Mouse (Mus musculus) layer of hippocampus, adult 2 months (tissue): Measurements from ENCODE around the gene Ccnd3. TPM values are rescaled to one million over a fixed set of nuclear protein-coding genes. Genes with fewer than 3 reads are reported as not detected.

Experiments used
- DNase-seq, 2 experiments: peaks; one replicate each; pipeline ENCODE4 v3.0.0; 2022; ENCODE audit warnings: low spot score in 2 of 2
- H3K27ac ChIP-seq: fragments of 200-600 bp; 2 replicates; pipeline ENCODE4 v1.8.1; 2022
- H3K4me3 ChIP-seq: fragments of 200-600 bp; 2 replicates; pipeline ENCODE4 v1.8.1; 2022; ENCODE audit warnings: mild to moderate bottlenecking
- CTCF ChIP-seq: fragments of 200-600 bp; conservative IDR thresholded peaks from 2 replicates; pipeline ENCODE4 v1.8.1; 2022; ENCODE audit warnings: antibody characterized with exemption, mild to moderate bottlenecking, moderate library complexity
- long read RNA-seq, 2 experiments: library from polyadenylated mRNA; stranded (forward); transcript quantifications; one replicate each; pipeline ENCODE4 v2.0.0; 2021; ENCODE audit warnings: borderline mapping rate in 2 of 2
- total RNA-seq, 2 experiments: library from RNA; stranded (reverse); gene quantifications; 2 replicates each; pipeline ENCODE4 v1.2.3; 2021

Gene Ccnd3
- total RNA-seq: 10 to 100 TPM; 33.9 to 41.8 TPM
- long read RNA-seq, experiment 1, transcript Ccnd3-205 (5 exons, 1,977 nt): major isoform, 27 of 40 reads
- long read RNA-seq, experiment 1, partial matches to known transcripts: 2 of 40 reads
- long read RNA-seq, experiment 1, other reads (novel, unspliced or antisense): 4 of 40 reads
- long read RNA-seq, experiment 2, transcript Ccnd3-205 (5 exons, 1,977 nt): major isoform, 31 of 46 reads
- long read RNA-seq, experiment 2, partial matches to known transcripts: 2 of 46 reads
- long read RNA-seq, experiment 2, other reads (novel, unspliced or antisense): 6 of 46 reads

DNA sequence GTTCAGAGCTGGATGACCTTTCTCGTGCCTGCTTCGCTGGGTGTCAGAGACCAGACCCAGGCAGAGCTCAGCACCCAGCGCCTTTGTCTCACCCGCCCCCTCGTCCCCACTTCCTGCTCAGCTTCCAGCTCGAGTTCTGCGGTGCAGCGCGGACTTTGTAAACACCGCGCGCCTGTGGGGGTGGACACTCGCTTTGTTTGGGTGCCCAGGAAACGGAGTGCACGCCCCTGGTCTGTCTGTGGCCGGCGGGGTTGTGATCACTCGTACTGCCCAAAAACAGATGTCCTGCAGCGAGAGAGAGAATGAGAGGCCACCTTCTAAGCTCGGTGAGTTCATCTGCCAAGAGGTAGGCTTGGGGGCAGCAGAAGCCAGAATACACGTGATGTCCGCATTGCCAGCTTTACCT is at the start of gene Ccnd3:
Gene Ccnd3, plus strand, starts transcription at position 111 of the 406 bp plus-strand sequence.
- H3K4me3 ChIP-seq: peak within 1 kb of the TSS; percentile 51
- TF ChIP-seq CTCF: no peak
- peak within 1 kb of the TSS; percentile 86 for H3K27ac ChIP-seq
- DNase-seq: peak; percentile 36 to 52

DNA sequence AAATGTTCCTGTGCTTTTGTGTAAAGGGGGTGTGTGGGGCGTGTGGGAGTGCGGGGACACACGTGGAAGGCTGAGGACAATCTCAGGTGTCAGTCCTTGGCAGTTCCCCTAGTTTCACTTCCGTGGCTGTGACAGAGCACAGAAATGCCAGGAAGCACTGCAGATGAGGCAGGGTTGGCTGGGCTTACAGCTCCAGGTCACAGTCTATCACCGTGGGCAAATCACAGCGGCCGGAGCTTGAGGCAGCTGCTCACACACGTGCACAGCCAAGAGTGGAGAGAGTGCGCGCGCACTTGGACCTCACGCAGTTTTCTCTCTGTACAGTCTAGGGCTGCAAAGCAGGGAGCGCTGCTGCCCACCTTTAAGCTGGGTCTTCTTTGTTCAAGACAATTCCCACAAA is 46.5 kb upstream of the Ccnd3 start:
- Histone ChIP-seq H3K27ac (no peak overlapping the region), H3K4me3 (no peak overlapping the region)
- TF ChIP-seq CTCF: no peak
- DNase-seq: no peak

DNA sequence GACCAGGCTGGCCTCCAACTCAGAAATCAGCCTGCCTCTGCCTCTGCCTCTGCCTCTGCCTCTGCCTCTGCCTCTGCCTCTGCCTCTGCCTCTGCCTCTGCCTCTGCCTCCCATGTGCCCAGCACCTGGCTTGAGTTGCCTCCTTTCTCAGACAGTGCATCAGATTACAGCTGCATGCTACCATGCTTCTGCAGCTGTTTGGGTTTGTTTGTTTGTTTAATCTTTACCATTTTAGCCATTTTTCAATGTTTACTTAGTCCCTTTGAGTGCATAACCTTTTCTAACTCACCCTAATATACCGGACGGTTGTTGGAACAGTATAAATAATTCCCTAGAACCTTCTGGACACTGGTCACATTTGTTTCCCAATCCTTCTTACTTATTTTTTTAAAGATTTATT is 45.9 kb upstream of the Ccnd3 start:
- H3K27ac ChIP-seq: no peak overlapping the region
- DNase-seq: no peak
- no peak for TF ChIP-seq CTCF
- no peak overlapping the region for H3K4me3 ChIP-seq

DNA sequence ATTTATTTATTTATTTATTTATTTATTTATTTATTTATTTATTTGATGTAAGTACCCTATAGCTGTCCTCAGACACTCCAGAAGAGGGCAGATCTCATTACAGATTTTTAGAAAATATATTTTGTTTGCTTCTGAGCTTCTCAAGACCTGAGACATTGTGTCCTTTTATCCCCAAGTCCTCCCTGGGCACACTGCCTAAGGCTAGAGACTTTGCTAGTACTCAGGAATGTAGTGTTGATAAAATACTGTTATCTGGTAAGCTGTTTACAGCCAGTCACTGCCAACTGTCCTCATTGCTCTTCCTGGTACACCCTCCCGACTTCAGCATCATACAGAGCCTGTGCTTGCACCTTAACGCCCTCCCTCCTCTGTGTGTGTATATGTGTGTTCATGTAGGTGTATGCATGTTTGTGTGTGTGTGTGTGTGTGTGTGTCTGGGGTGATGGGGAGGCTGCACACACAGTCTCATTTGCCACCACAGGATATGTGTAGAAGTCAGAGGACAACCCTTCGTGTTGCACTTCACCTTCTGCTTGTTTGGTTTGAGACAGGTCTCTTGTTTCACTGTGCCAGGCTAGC is 45.4 kb upstream of the Ccnd3 start:
- TF ChIP-seq CTCF: no peak
- no peak for DNase-seq

DNA sequence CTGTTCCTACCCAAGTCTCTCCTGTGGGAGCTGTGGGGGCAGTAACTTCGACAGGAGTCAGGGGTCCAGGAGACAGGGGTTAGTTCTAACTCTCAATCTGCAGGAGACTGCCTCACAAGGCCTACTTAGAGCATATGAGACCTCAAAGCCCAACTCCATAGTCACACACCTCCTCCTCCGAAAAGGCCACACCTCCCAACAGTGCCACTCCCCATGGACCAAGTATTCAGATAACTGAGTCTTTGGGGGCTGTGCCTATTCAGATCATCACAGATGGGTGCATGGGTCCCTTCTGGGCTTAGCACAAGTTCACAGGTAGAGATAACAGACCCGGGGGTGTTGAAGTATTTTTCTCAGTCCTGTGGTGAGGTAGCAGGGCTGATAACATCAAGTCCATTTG is 43.2 kb upstream of the Ccnd3 start:
- no peak overlapping the region for H3K27ac ChIP-seq
- no peak for TF ChIP-seq CTCF
- no peak overlapping the region for H3K4me3 ChIP-seq
- DNase-seq: no peak

More for the DNA sequence above, 45.4 kb upstream of the Ccnd3 start:
- no peak overlapping the region for H3K27ac ChIP-seq
- no peak overlapping the region for H3K4me3 ChIP-seq

DNA sequence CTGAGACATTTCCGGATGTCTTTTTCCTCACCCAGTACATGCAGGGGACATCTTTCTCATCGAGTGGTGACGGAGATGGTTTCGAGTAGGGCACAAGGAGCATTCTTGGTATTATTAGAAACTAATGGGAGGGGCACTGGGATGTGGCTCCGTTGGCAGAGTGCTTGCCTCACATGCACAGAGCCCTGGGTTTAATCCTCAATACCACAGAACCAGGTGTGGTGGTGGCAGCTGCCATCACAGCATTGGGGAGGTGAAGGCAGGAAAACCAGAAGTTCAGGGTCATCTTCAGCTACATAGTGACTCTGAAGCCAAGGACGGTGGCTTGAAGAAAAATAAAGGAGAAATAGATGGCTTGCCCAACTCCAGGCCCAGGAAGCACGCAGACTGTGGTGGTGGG is 42.6 kb upstream of the Ccnd3 start:
- H3K4me3 ChIP-seq: no peak overlapping the region
- TF ChIP-seq CTCF: no peak
- H3K27ac ChIP-seq: no peak overlapping the region
- DNase-seq: no peak

DNA sequence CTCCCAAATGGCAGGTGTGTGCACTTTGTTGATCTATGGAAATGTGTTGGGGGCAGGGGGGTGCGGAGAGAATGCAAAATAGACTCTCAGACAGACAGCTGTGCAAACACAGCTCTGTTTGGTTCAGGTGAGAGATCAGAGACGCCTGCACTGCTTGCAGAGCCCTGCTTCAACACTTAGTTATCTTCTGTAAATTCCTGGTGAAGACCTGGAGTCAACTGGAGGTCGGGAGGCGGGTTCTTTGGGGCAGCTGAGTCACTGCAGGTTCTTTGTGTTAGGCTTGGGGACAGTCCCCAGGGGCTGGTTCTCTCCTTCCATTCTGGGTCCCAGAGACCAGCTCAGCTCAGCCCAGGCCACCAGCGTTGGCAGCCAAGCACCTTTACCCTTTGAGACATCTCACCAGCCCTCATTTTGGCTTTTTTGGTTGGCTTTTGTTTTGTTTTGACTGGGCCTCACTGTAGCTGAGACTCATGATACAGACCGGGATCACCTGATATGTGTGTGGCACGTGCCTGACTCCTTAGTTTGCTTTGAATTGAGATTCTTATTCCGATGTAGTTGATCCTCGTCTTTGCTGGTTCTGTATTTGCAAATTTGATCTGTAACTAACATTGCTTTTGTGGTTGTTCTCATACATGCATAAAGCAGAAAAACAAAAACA is 42.0 kb upstream of the Ccnd3 start:
- no peak for DNase-seq
- H3K4me3 ChIP-seq: no peak overlapping the region
- H3K27ac ChIP-seq: no peak overlapping the region
- no peak for TF ChIP-seq CTCF

DNA sequence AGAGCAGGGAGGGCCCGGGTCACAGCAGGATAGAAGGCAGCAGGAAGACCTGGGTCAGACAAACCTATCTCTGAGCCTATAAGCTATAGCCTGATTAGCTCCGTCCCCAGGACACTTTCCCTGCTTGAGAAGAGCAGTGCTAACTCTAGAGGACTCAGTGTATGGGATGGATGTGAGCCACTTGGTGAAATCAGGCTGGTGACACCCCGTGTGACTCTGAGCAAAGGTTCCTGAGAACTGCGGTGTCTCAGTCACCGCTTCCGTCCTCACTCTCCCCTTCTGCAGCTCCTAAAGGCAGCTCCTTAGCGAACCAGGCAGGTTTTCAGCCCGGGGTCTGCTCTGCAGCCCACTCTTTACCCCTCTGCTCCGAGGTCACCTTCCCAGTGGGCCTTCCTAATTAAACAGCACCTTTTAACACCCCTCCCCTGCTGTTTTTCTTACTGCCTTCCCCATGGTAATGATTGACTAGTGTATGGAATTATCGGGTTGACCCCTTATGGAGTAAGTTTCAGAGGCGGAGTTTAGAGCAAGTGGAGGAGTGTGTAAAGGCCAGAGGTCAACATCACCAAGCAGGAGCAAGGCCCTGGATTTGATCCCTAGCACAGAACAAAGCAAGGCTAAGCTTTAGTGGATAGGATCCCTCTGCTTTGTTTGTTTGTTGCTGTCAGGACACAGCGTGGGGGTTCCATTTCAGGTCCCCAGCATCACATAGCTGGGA is 40.4 kb upstream of the Ccnd3 start:
- DNase-seq: no peak
- no peak for TF ChIP-seq CTCF
- H3K4me3 ChIP-seq: no peak overlapping the region
- H3K27ac ChIP-seq: no peak overlapping the region

DNA sequence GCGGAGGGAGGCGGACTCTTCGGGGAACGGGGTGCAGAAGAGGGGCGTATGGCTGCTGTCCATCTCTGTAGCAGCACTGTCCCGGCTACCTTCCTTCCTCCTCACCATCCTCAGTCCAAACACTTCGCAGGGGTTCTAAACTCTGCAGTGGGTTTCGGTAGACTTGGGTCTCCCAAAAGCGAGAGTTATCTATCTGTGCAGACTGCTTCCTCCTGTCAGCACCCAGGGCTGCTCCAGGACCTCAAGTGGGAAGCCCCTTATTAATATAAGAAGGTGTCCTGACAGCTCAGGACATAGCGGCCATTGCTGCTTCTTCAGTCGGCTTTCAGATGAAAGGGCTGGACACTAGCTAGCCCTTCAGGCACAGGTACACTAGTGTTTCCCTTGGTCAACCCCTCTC is 39.8 kb upstream of the Ccnd3 start:
- H3K4me3 ChIP-seq: no peak overlapping the region
- TF ChIP-seq CTCF: no peak
- no peak overlapping the region for H3K27ac ChIP-seq
- no peak for DNase-seq

DNA sequence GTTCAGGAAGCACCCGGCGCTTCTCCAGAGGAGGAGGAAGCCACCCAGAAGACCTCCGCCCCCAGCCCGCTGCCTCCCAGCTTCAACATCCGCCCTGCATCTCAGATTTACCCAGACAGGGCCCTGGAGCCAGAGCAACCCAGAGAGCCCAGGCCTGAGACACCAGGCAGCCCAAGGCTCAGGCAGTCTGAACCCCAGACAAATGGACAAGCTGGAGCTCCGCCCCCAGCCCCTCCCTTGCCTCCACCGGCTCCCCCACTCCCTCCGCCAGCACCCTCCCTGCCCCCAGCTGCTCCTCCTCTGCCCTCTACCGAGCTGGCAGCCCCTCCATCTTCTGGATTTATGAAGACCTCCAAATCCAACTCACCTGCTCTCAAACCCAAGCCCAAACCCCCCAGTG is 38.6 kb upstream of the Ccnd3 start:
- TF ChIP-seq CTCF: no peak
- no peak overlapping the region for H3K4me3 ChIP-seq
- DNase-seq: no peak
- H3K27ac ChIP-seq: no peak overlapping the region

DNA sequence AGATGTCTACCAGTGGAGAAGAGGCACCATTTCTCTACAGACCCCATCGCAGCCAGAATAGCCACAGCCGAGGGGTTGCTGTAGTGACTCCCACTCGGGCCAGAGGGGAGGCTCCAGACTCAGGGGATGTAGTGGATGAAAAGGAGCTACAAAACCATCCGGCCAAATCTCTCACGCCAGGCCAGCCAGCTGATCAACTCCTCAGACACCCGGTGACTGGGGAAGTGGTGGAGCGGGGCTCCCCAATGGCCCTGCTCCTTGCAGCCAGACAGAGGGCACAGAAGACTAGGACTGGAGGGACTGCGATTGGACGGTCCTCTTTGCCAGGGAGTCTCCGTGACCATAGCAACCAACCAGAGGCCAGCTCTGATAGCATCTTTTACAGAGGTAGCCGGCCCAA is 37.2 kb upstream of the Ccnd3 start:
- no peak overlapping the region for H3K4me3 ChIP-seq
- no peak for DNase-seq
- H3K27ac ChIP-seq: no peak overlapping the region
- no peak for TF ChIP-seq CTCF

DNA sequence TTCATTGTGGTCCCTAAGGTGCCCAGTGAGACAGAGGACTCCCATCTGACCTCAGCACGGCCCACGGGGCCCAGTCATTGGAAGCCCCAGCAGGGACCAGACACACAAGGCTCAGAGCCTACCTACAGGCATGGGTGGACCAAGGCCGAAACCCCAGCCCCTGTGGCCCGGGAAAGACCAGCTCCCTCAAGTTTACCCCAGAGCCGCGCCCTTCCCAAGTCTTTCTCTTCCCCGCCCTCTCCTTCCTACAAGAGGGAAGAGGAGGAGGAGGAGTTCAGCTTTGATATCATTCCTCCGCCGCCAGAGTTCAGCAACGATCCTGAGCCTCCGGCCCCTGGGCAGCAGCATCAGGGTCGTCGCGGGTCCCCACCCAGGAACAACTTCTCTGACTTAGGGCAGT is 36.8 kb upstream of the Ccnd3 start:
- no peak for DNase-seq
- no peak overlapping the region for H3K27ac ChIP-seq
- no peak for TF ChIP-seq CTCF
- H3K4me3 ChIP-seq: no peak overlapping the region

DNA sequence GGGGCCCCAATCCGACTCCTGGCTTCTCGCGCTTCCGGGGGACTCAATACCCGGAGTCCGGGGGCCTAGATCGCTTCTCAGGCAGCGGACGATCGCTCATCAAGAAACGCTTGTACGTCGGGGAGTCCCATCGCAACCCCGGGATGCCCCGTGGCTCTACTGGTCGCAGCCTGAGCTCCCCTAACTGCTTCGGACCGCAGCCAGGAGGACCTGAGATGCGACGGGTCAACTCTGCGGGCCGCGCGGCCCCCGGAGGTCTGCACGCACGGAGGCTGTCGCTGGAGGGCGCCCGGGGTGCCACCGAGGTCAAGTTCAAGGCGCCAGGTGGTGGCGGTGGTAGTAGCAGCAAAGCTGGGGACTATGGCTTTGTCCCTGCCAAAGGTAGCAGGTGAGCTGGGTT is 36.4 kb upstream of the Ccnd3 start:
- Histone ChIP-seq H3K4me3 (no peak overlapping the region), H3K27ac (no peak overlapping the region)
- TF ChIP-seq CTCF: peak; percentile 19; the same call in 1 of the 2 replicates
- DNase-seq: no peak
